Mouse (Mus musculus): Measurements from ENCODE around the gene Tnni3k.
A peak's percentile ranks its signal among the peaks of the same experiment; 100 is the strongest.

Gene Tnni3k

DNA sequence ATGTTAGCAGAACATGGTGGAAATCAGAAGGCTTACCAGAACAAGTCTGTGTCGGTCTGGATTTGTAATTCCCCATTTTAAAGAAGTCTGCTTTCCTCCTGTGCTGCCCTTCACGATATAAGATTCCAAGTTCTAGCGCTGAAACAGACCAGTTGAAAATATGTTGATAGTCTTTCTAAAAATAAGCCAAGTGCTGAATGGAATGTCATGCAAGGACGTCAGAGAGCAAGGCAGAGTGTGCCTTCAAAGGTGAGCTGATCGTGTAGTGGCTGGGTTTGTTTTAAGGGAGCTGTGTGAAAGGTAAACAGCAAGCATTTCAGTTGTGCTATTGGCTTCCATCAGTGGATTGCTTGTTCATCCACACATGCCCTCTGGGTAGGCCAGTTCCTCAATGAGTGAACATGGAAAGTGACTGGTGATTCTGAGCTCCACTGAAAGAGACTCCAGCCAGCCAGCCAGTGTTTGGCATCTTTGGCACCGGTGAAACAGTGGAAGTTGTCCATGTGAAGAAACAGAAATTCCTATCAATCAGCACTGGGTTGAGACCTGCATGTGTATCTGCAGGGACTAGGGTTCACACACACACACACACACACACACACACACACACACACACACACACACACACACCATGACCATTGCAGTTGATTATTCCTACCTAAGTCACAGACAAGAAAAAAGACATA, at the start of gene Tnni3k:
Gene Tnni3k (minus strand): TSS at position 177 of the 686 bp plus-strand sequence.
- no peak for DNase-seq (ENCODE audit: low read depth in 2 of 2, low spot score in 2 of 2)

DNA sequence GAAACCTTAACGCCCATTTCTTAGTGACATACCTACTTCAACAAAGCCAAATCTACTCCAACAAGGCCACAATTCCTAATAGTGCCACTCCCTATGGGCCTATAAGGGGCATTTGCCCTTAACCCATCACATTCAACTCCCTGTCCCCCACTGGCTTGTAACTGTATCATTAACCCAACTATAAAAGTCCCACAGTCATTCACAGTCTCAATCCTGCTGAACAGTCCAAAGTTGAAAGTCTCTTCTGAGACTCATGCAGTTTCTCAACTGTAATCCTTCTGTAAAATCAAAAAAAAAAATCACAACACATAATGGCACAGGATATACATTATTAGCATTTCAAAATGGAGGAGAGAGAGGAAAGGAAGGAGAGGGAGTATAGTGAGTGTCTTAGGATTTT, 44.1 kb upstream of the Tnni3k start:
- no peak for DNase-seq (ENCODE audit: low read depth in 2 of 2, low spot score in 2 of 2)

- peak; percentile 80 to 81 for DNase-seq (ENCODE audit: low read depth in 2 of 2, low spot score in 2 of 2)
Observed at GRCm38 (mm10) chr3:155093116-155093956, 38.1 kb upstream of the Tnni3k start, which contains the start of the genes Fpgt and Lrriq3. Fpgt (minus strand) TSS chr3:155093403. Lrriq3 (plus strand) TSS chr3:155093434.

DNA sequence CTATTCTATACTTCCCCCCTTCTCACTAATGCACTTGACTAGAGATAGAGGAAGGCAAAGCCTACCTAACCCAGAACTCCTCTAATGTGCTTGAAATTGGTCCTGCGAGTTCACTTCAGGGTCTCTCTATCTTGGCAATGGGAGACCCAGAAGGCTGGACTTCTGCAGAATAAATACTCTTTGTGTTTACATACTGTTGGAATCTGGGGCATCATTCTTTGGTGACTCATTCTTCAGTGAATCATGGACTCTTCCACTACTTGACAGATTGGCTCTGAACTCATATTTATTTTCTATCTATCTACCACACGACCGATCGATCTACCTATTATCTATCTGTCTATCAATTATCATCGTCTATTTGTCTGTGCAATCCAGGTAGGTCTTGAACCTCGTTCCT, 36.9 kb upstream of the Tnni3k start:
- no peak for DNase-seq (ENCODE audit: low read depth in 2 of 2, low spot score in 2 of 2)

- DNase-seq (ENCODE audit: low read depth in 2 of 2, low spot score in 2 of 2) = no peak
Observed at GRCm38 (mm10) chr3:155077908-155078307, 22.7 kb upstream of the Tnni3k start.

- no peak for DNase-seq (ENCODE audit: low read depth in 2 of 2, low spot score in 2 of 2)
Observed at GRCm38 (mm10) chr3:155059449-155059822, 4.2 kb upstream of the Tnni3k start.

GRCm38 (mm10) chr3:155058800-155059448, 3.7 kb upstream of the Tnni3k start:
- DNase-seq (ENCODE audit: low read depth in 2 of 2, low spot score in 2 of 2) = no peak

GRCm38 (mm10) chr3:155057566-155057965, 2.4 kb upstream of the Tnni3k start:
- no peak for DNase-seq (ENCODE audit: low read depth in 2 of 2, low spot score in 2 of 2)

DNA sequence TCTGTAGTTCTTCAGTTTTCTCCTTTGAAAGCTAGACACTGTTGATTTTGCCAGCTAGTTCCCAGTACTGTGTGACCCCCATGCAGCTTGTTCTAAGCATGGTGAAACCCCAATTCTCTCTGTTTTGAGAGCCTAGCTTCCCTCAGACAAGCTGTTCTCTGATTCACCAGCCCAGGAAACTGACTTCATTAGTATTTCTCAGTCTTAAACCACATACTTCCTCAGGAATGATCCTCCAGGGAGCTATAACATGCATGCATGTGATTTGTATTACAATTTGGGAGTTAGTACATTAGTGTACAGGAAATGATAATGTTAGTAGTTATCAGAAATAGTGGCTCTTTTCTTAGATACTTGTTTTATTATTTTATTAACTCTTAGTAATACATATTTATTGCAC, 1.4 kb upstream of the Tnni3k start:
- DNase-seq (ENCODE audit: low read depth in 2 of 2, low spot score in 2 of 2) = no peak

GRCm38 (mm10) chr3:155053189-155053588, 2.0 kb downstream of the Tnni3k start:
- DNase-seq (ENCODE audit: low read depth in 2 of 2, low spot score in 2 of 2) = no peak

- DNase-seq (ENCODE audit: low read depth in 2 of 2, low spot score in 2 of 2) = no peak
Observed at GRCm38 (mm10) chr3:155052021-155052420, 3.2 kb downstream of the Tnni3k start.

DNA sequence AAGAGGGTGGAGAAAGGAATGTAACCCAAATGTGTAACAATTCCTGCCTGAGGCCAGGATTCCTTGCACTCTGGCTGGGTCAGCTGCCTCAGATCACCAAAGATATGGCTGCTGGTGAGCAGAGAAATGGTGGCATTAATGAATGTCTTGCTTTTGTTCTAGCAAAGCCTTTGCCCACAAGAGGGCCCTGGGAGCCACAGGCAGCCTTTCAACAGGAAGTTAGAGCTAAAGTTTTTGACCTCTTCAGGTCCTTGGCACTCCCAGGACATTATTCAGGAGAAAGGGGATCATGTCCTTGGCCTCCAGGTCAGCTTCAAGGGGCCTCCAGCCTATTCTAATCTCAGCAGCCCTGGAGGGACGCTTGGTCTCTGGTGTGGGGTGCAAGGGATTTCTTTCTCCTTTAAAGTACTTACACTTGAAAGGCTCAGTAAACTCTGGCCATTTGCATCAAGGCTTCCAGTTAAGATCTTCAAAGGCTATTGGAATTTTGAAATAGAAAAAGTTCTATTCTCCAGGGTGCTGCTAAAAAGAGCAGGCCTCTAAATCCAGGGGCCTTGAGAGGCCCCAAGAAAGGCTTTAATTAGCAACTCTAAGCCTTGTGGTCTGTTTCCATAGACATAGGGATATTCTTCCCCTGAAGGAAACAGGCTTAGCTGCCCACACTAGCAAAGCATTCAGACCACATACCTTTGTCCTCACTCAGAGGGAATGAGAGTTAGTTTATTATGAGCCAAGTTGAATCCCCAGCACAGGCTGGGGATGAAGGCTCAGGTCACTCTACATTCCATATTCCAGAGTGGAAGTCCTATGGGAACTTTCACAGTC, 16.0 kb downstream of the Tnni3k start:
- DNase-seq (ENCODE audit: low read depth in 2 of 2, low spot score in 2 of 2) = no peak

DNA sequence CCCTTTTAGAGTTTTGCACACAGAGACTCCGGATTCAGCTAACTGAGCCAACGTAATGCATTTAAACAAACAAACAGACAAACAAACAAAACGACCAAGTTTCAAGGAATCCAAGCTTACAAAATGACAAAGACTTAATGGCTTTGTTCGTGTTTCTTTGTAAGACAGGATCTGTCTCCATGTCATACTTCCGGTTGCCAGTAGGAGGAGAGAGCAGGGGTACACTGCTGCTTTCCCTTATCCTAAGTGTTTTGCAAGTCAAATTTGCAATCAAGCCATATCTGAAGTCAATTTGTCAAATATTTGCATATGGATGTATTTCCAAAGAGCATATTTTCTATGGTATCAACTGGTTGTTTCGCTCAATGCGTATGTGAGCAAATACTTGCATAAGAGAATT, 20.9 kb downstream of the Tnni3k start:
- DNase-seq (ENCODE audit: low read depth in 2 of 2, low spot score in 2 of 2) = no peak

GRCm38 (mm10) chr3:155030200-155030599, 25.0 kb downstream of the Tnni3k start:
- DNase-seq (ENCODE audit: low read depth in 2 of 2, low spot score in 2 of 2) = no peak

DNA sequence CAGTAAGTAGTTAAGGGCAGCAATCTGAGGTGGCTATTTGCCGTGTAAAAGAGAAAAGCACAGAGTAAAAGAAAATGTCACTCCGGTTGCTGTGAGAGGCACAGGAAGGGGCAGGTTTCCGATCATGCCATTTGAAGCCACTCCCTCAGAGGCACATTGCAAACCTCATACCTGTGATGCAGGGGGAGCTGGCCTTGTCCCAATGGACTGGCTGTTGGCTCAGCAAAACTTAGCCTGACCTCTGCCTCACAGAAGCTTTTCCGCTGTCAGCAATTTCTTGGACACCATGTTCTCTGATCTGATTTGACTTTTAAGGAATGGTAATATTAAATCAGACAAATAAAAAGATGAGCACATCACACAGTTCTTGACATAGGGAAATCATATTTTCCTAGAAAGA, 52.4 kb downstream of the Tnni3k start:
- DNase-seq (ENCODE audit: low read depth in 2 of 2, low spot score in 2 of 2) = no peak

- DNase-seq (ENCODE audit: low read depth in 2 of 2, low spot score in 2 of 2) = no peak
Observed at GRCm38 (mm10) chr3:155001056-155001455, 54.2 kb downstream of the Tnni3k start.

DNA sequence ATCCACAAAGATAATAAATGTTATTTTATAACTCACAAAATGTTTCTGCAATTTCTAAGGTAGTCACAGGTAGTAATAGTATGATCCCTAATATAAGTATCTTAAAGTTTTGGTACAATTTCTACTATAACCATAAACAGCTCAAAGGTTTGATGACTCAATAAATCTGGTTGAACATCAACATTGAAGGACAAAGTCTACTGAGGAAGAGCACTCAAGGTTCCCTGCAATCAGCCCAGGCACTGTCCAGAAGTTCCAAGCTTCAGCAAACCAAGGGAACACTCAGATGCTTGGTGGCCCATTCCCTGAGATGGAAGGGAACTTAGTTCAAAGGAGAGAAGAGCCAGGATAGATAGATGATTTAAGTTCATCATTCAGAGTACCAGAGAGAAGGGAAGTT, 62.5 kb downstream of the Tnni3k start:
- DNase-seq (ENCODE audit: low read depth in 2 of 2, low spot score in 2 of 2) = no peak

- DNase-seq (ENCODE audit: low read depth in 2 of 2, low spot score in 2 of 2) = no peak
Observed at GRCm38 (mm10) chr3:154979101-154979500, 76.1 kb downstream of the Tnni3k start.

DNA sequence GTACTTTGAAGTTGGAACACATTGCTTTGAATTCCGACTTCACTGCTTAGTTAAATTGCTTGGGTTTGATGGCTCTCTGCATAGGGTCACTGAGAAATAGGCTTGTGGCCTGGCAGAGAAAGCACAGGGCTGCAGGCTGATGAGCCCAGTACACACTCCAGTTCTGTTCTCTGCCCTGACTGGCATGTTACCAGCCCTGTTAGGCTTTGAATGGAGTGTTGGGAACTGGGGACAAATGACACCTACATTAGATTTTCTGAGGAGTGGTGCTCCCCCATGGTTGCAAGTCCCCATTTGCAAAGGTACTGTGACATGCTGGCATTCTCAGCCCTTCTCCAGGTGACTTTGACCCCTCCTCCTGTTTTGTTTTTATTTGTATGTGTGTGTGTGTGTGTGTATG, 83.6 kb downstream of the Tnni3k start:
- DNase-seq (ENCODE audit: low read depth in 2 of 2, low spot score in 2 of 2) = no peak

DNA sequence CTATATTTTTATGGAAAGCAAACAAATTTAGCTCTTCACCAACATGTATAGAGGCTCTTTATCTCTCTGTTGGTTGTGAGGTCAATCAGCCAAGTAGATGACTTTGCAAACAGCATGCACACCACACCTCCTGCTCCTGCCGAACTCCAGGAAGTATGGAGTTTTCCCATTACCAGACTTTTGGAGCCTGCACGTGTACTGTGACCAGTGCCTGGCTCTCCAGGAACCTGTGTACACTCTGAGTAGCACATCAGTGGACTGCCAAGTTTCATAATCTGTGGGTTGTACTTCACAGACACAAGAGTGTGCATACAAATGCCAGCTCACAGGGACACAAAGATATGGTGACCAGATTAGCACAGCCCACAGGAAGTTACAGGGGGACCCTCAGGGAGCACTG, 84.2 kb downstream of the Tnni3k start:
- DNase-seq (ENCODE audit: low read depth in 2 of 2, low spot score in 2 of 2) = no peak

GRCm38 (mm10) chr3:154961284-154961683, 93.9 kb downstream of the Tnni3k start:
- no peak for DNase-seq (ENCODE audit: low read depth in 2 of 2, low spot score in 2 of 2)
